Mouse (Mus musculus): ENCODE data around the gene Baiap2.

GRCm38 (mm10) chr11:120045839-120046552 is 103.4 kb downstream of the Baiap2 start:
- TF ChIP-seq MYOG (IDR thresholded peaks at IDR 0.05; ENCODE audit: control insufficient read depth, extremely low read depth, insufficient read length): no peak
- no peak for TF ChIP-seq CTCF (IDR thresholded peaks at IDR 0.05; ENCODE audit: control insufficient read depth, insufficient read depth, insufficient read length)
- TF ChIP-seq USF1 (IDR thresholded peaks at IDR 0.05; ENCODE audit: low read depth): no peak
- no peak for TF ChIP-seq MAX (IDR thresholded peaks at IDR 0.05)
